17 mouse cellular contexts compared by ENCODE assay signal in genomic region chr1:134700634-134701033, GRCm38 (mm10). TPM values are rescaled to one million over a fixed set of nuclear protein-coding genes. Genes with fewer than 3 reads are reported as not detected.
A peak's percentile ranks its signal among the peaks of the same experiment; 100 is the strongest.
DNase-seq lines count a peak whose midpoint lies in the region; ATAC-seq and TF ChIP-seq lines count a peak whose summit lies in the region.
"Had no signal": no experiment of that assay in that cellular context is flagged by ENCODE, and none has a peak within 500 bp of the region (broad histone marks: within the 10 kb centered on the region; RNA-seq: fewer than 3 reads in every experiment).

No protein-coding gene starts in this region.

- no peaks in the 10 kb centered on the region for H3K36me3 ChIP-seq in forebrain, embryonic 12.5 days (replicated peaks)
- no peaks in the 10 kb centered on the region for H3K36me3 ChIP-seq in forebrain, embryonic 11.5 days (ENCODE audit: control insufficient read depth, insufficient read depth, low read length)
- H3K36me3 ChIP-seq: limb, embryonic 12.5 days; liver, embryonic 13.5 days; lung, embryonic 15.5 days had no signal

- peaks cover 24% of the 10 kb centered on the region for H3K4me1 ChIP-seq in forebrain, embryonic 12.5 days
- H3K4me1 ChIP-seq in forebrain, embryonic 11.5 days (replicated peaks; ENCODE audit: control insufficient read depth, insufficient read depth, low read length): no peaks in the 10 kb centered on the region; the same call in 1 of the 2 replicates
- peaks cover 63% of the 10 kb centered on the region for H3K4me1 ChIP-seq in cerebellum, adult 2 months (ENCODE audit: control insufficient read depth, insufficient read depth, low read length)

- DNase-seq in forebrain, embryonic 11.5 days (ENCODE audit: low spot score): no peak
- DNase-seq in left cerebral cortex, adult 2 months (ENCODE audit: extremely low spot score in 1 of 2, low spot score in 2 of 2): no peak
- DNase-seq in left cerebral cortex, adult 18-20 months (ENCODE audit: low spot score in 2 of 2): no peak
- peak in 1 of 2 experiments; percentile 38 for DNase-seq in cerebellum, adult 2 months
- DNase-seq in adrenal gland, postnatal 25 days: no peak
- no peak for DNase-seq in left cerebral cortex, adult 11 months (ENCODE audit: low spot score)
- DNase-seq: B cell, adult 2 months; gastrocnemius, postnatal 36 days; kidney, adult 18-20 months; liver, embryonic 13.5 days; midbrain, embryonic 14.5 days; thymus, postnatal 36 days had no signal

- WGBS in forebrain, embryonic 12.5 days: 23% methylated on average over 5 of the region's 5 CpGs
- 41% methylated on average over 5 of the region's 5 CpGs for WGBS in forebrain, embryonic 11.5 days
- 15% methylated on average over 5 of the region's 5 CpGs for WGBS in cerebellum, adult 2 months

- ATAC-seq in forebrain, embryonic 12.5 days (ENCODE audit: low FRiP score): 0 out of 2 replicates have a peak, but pooled peaks have one; percentile 33
- no peak; the same call in 1 of the 2 replicates for ATAC-seq in forebrain, embryonic 11.5 days (replicated peaks; ENCODE audit: low FRiP score)

- TF ChIP-seq CTCF in left cerebral cortex, adult 2 months (IDR thresholded peaks at IDR 0.05): no peak
- TF ChIP-seq CTCF in cerebellum, adult 2 months (IDR thresholded peaks at IDR 0.05; ENCODE audit: borderline replicate concordance, insufficient read depth, low read depth, low read length): no peak

- no peaks in the 10 kb centered on the region for H3K9me3 ChIP-seq in forebrain, embryonic 12.5 days
- H3K9me3 ChIP-seq in forebrain, embryonic 11.5 days (ENCODE audit: control insufficient read depth, low read length): no peaks in the 10 kb centered on the region
- H3K9me3 ChIP-seq: limb, embryonic 12.5 days; liver, embryonic 13.5 days; lung, embryonic 15.5 days had no signal

- H3K9ac ChIP-seq in forebrain, embryonic 12.5 days: no peak overlapping the region
- H3K9ac ChIP-seq in forebrain, embryonic 11.5 days (ENCODE audit: low read length): no peak overlapping the region
- H3K9ac ChIP-seq: limb, embryonic 12.5 days; liver, embryonic 13.5 days; lung, embryonic 15.5 days had no signal

- intact Hi-C loops in left cerebral cortex, adult 2 months (cut with DNase I): no loop called here

- TF ChIP-seq POLR2A in cerebellum, adult 2 months (IDR thresholded peaks at IDR 0.05; ENCODE audit: borderline replicate concordance, insufficient read depth, low read length): no peak

- no peak overlapping the region for H3K4me3 ChIP-seq in forebrain, embryonic 12.5 days (replicated peaks)
- H3K4me3 ChIP-seq in forebrain, embryonic 11.5 days (ENCODE audit: low read depth, low read length): no peak overlapping the region
- no peak overlapping the region; the same call in 1 of the 2 replicates for H3K4me3 ChIP-seq in left cerebral cortex, adult 2 months
- H3K4me3 ChIP-seq in cerebellum, adult 2 months (replicated peaks; ENCODE audit: insufficient read depth, low read depth, low read length): no peak overlapping the region
- H3K4me3 ChIP-seq: limb, embryonic 12.5 days; liver, embryonic 13.5 days; lung, embryonic 15.5 days had no signal

- H3K4me2 ChIP-seq in forebrain, embryonic 12.5 days: no peak overlapping the region
- no peak overlapping the region for H3K4me2 ChIP-seq in forebrain, embryonic 11.5 days (ENCODE audit: low read depth, low read length, severe bottlenecking)
- H3K4me2 ChIP-seq: limb, embryonic 12.5 days; liver, embryonic 13.5 days; lung, embryonic 15.5 days had no signal

- H3K27me3 ChIP-seq in forebrain, embryonic 12.5 days: peaks cover 30% of the 10 kb centered on the region
- no peaks in the 10 kb centered on the region; the same call in 1 of the 2 replicates for H3K27me3 ChIP-seq in forebrain, embryonic 11.5 days (ENCODE audit: control insufficient read depth, insufficient read depth, low read length)
- H3K27me3 ChIP-seq in cerebellum, adult 2 months (ENCODE audit: control insufficient read depth, insufficient read depth, low read length): no peaks in the 10 kb centered on the region

- H3K27ac ChIP-seq in forebrain, embryonic 12.5 days: no peak overlapping the region
- H3K27ac ChIP-seq in forebrain, embryonic 11.5 days (ENCODE audit: low read depth, low read length): no peak overlapping the region
- H3K27ac ChIP-seq in left cerebral cortex, adult 2 months: peak overlapping the region; percentile 36; the same call in 1 of the 2 replicates
- H3K27ac ChIP-seq in cerebellum, adult 2 months (ENCODE audit: insufficient read depth, low read length): peak overlapping the region; percentile 61
- H3K27ac ChIP-seq: limb, embryonic 12.5 days; liver, embryonic 13.5 days; lung, embryonic 15.5 days; macrophage had no signal

RNA-seq across cellular contexts. Expression of gene Syt2, which starts 54.2 kb away (rescaled TPM):
- polyA plus RNA-seq in forebrain, embryonic 12.5 days (2016; fragmentation: Nextera tagmentation; extraction: Ambion mirVana): 0.95 and 1.2 TPM in 2 replicates
- 0.84 and 0.95 TPM in 2 replicates for polyA plus RNA-seq in forebrain, embryonic 11.5 days (2014; fragmentation: Nextera tagmentation; extraction: Ambion mirVana)
- 10 to 100 TPM; 57.7 to 62.5 TPM for total RNA-seq in left cerebral cortex, adult 2 months (2021)
- total RNA-seq in left cerebral cortex, adult 18-20 months (2021): 10 to 100 TPM; 63.0 to 81.5 TPM
- 305 and 318 TPM in 2 replicates for polyA plus RNA-seq in cerebellum, adult 2 months (2012; rRNA removed)
- 0.18 TPM in 1 of 2 replicates, not detected in the other for total RNA-seq in adrenal gland, postnatal 25 days (2021)
- total RNA-seq: gastrocnemius, postnatal 36 days; neutrophil, adult 5-6 weeks had no signal
- polyA plus RNA-seq: macrophage had no signal

Comparison
In these comparisons a context has a peak if more than half of its experiments do, and no peak if none do; other contexts are left out.
1. H3K27ac ChIP-seq: peak in left cerebral cortex, adult 2 months (single experiment) and cerebellum, adult 2 months (single experiment); none in forebrain, embryonic 12.5 days (single experiment) and forebrain, embryonic 11.5 days (single experiment).
2. RNA of gene Syt2, which starts 54.2 kb away (total RNA-seq): 63.0 to 81.5 TPM in left cerebral cortex, adult 18-20 months and 57.7 to 62.5 TPM in left cerebral cortex, adult 2 months; 0.18 TPM in adrenal gland, postnatal 25 days; every median in the first group is over 10 times any median in the second.